Mouse (Mus musculus) midbrain, embryonic 14.5 days (tissue): ENCODE data around the gene Ccdc169. TPM values are rescaled to one million over a fixed set of nuclear protein-coding genes. Genes with fewer than 3 reads are reported as not detected.
A peak's percentile ranks its signal among the peaks of the same experiment; 100 is the strongest.

Source experiments
- ATAC-seq: fragments of 200-750 bp; cut with Nextera tagmentation; 2 replicates; pipeline ENCODE4 v1.8.0; 2017; ENCODE audit warnings: moderate number of reproducible peaks, moderate library complexity; ENCODE audit not compliant: low FRiP score, low TSS enrichment
- DNase-seq: peaks from one replicate; pipeline ENCODE4 v3.0.0-alpha.2; 2015
- H3K27ac ChIP-seq: fragments of 300-500 bp; sonication (generic); replicated peaks from 2 replicates; pipeline ENCODE4 v1.5.1; 2014; ENCODE audit warnings: mild to moderate bottlenecking, low read depth, low read length, moderate library complexity
- H3K27me3 ChIP-seq: fragments of 300-500 bp; sonication (generic); 2 replicates; pipeline ENCODE4 v1.6.1; 2014; ENCODE audit warnings: low read length, control low read depth, mixed read lengths; ENCODE audit not compliant: control insufficient read depth, insufficient read depth
- H3K36me3 ChIP-seq: fragments of 300-500 bp; sonication (generic); 2 replicates; pipeline ENCODE4 v1.6.1; 2014; ENCODE audit warnings: low read length, control low read depth; ENCODE audit not compliant: control insufficient read depth, insufficient read depth
- H3K4me1 ChIP-seq: fragments of 300-500 bp; sonication (generic); 2 replicates; pipeline ENCODE4 v1.6.1; 2014; ENCODE audit warnings: mild to moderate bottlenecking, antibody characterized with exemption, low read length, control low read depth; ENCODE audit not compliant: control insufficient read depth, insufficient read depth
- H3K4me2 ChIP-seq: fragments of 300-500 bp; sonication (generic); 2 replicates; pipeline ENCODE4 v1.6.1; 2014; ENCODE audit warnings: mild to moderate bottlenecking, low read length, moderate library complexity
- H3K4me3 ChIP-seq: fragments of 300-500 bp; sonication (generic); replicated peaks from 2 replicates; pipeline ENCODE4 v1.5.1; 2014; ENCODE audit warnings: low read depth, low read length
- H3K9ac ChIP-seq: fragments of 300-500 bp; sonication (generic); replicated peaks from 2 replicates; pipeline ENCODE4 v1.6.1; 2014; ENCODE audit warnings: mild to moderate bottlenecking, low read length, moderate library complexity
- H3K9me3 ChIP-seq: fragments of 300-500 bp; sonication (generic); 2 replicates; pipeline ENCODE4 v1.6.1; 2016; ENCODE audit warnings: low read length, control low read depth, mixed read lengths; ENCODE audit not compliant: control insufficient read depth
- WGBS: fragments of 180-500 bp; shearing (Covaris S2); extraction: QIAGEN DNeasy Blood & Tissue Kit; methylation state at CpG from one replicate; pipeline ENCODE4 v1.1.7; 2014; 5-methylcytosine and 5-hydroxymethylcytosine counted together
- polyA plus RNA-seq: library from polyadenylated mRNA; unstranded; fragments of >200 nt; fragmentation: Nextera tagmentation; extraction: Ambion mirVana; gene quantifications from 2 replicates; pipeline ENCODE4 v1.2.1, GENCODE M21; 2014

Ccdc169 gene
- polyA plus RNA-seq, 1 experiment from 2014 or later, result 0.12 TPM

DNA sequence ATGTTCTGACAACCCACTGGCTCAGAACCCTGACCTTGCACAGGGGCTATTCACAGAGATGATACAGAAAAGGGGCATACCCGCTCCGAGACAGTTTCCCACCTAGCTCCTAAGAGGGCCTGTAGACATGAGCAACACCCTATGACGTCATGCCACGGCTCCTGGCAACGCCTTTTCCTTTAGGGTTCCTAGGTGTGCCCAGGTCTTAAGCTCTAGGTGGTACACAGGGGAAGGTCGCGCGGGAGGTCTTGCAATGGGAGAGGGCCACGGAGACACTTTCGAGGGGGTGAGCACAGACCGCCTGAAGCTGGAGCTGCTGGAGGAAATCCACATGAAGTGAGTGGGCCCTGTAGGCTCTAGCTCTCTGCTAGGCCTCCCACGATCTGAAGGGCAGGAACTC is 2.7 kb downstream of the Ccdc169 start:
- no peaks in the 10 kb centered on the region for H3K4me1 ChIP-seq
- no peaks in the 10 kb centered on the region for H3K27me3 ChIP-seq
- WGBS, result 97% methylated on average over 12 of the region's 12 CpGs
- no peak overlapping the region for H3K9ac ChIP-seq
- no peak overlapping the region for H3K4me2 ChIP-seq
- H3K4me3 ChIP-seq, result no peak overlapping the region
- H3K36me3 ChIP-seq, result peaks cover 23% of the 10 kb centered on the region
- no peak for ATAC-seq
- no peak for DNase-seq
- no peaks in the 10 kb centered on the region for H3K9me3 ChIP-seq
- H3K27ac ChIP-seq, result no peak overlapping the region

DNA sequence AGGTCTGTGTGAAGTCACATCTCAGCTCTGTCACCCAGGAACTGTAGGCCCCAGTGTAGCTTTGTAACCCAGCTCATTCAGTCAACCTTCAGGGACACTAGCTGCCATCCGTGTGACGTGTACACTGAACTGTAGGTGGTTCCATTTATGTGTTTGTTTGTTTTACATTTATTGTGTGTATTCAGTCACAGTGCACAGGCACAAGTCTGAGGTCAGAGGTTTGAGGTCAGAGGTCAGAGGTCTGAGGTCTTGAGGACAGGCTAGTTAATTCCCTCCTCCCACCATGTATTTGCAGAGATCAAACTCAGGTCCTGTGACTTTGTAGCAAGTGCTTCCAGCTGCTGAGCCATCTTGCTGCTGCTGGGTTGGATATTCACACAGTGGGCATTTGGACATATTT is 4.3 kb downstream of the Ccdc169 start:
- WGBS, result 89% methylated on average over 2 of the region's 2 CpGs
- no peaks in the 10 kb centered on the region for H3K9me3 ChIP-seq
- H3K27ac ChIP-seq, result no peak overlapping the region
- no peak overlapping the region for H3K9ac ChIP-seq
- no peak overlapping the region for H3K4me2 ChIP-seq
- H3K4me1 ChIP-seq, result no peaks in the 10 kb centered on the region
- no peaks in the 10 kb centered on the region for H3K27me3 ChIP-seq
- ATAC-seq (no peak), DNase-seq (no peak)
- H3K4me3 ChIP-seq, result no peak overlapping the region
- peaks cover 10% of the 10 kb centered on the region for H3K36me3 ChIP-seq

DNA sequence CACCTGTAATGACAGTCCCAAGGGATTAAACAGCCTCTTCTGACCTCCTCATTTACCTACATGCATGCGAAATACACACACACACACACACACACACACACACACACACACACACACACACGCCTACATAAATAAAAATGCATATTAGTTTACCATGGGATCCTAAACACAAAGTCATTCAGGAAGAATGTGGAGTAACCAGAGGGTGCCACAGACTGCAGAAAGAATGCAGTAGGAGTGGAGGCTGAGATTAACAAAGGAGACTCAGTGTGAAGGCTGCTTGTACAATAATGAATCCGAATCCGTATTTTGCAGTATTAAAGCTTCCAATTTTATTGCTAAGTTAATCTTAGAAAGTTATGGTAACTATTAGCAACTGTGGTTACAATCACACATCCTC is 7.8 kb downstream of the Ccdc169 start:
- WGBS, result 66% methylated on average over 4 of the region's 4 CpGs
- H3K36me3 ChIP-seq, result no peaks in the 10 kb centered on the region
- H3K9me3 ChIP-seq, result no peaks in the 10 kb centered on the region
- H3K27me3 ChIP-seq, result no peaks in the 10 kb centered on the region
- no peak overlapping the region for H3K4me3 ChIP-seq
- no peak overlapping the region for H3K4me2 ChIP-seq
- DNase-seq, result no peak
- H3K4me1 ChIP-seq, result no peaks in the 10 kb centered on the region
- ATAC-seq, result no peak
- no peak overlapping the region for H3K27ac ChIP-seq
- no peak overlapping the region for H3K9ac ChIP-seq

DNA sequence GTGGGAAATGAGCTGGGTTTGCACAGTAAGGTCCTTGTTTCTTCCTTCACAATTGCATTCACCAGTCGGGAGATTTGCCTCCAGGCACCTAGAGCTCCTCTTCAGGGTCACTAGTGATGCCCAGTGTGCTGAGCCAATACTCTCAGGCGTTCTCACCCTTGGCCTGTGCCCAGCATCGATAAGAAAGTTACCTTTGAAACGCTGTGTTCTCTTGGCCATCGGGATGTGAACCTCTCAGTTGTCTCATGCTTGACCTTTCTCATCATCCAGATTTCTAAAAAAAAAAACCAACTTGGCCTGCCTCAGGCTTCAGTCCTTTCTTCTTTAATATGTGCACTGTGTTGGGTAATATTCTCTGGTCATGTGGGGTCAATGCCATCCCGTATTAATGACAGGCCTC is 9.3 kb downstream of the Ccdc169 start:
- DNase-seq (no peak), ATAC-seq (no peak)
- Histone ChIP-seq H3K4me3 (no peak overlapping the region), H3K4me2 (no peak overlapping the region), H3K9ac (no peak overlapping the region), H3K9me3 (no peaks in the 10 kb centered on the region), H3K27ac (no peak overlapping the region), H3K4me1 (no peaks in the 10 kb centered on the region), H3K36me3 (no peaks in the 10 kb centered on the region), H3K27me3 (no peaks in the 10 kb centered on the region)
- 85% methylated on average over 6 of the region's 6 CpGs for WGBS

DNA sequence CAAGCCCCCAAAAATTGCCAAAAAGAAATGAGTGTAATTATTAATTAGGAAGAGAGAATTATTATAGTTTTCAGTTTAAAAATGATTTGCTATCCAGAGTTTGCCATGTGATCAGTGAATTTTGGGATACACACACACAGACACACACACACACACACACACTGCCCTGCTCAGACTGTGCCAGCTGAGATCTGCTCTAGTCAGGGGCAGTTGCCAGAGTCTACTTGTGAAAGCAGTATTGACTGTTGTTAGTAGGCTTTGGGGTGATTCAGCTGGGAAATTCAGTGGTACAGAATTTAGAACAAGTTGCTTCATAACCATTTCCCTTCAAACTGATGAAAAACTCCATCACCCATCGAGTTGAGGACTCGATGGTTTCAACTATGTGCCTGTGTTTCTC is 10.0 kb downstream of the Ccdc169 start:
- DNase-seq, result no peak
- no peak for ATAC-seq
- H3K4me2 ChIP-seq, result no peak overlapping the region
- no peak overlapping the region for H3K9ac ChIP-seq
- H3K36me3 ChIP-seq, result no peaks in the 10 kb centered on the region
- no peak overlapping the region for H3K4me3 ChIP-seq
- no peaks in the 10 kb centered on the region for H3K4me1 ChIP-seq
- no peak overlapping the region for H3K27ac ChIP-seq
- WGBS, result 95% methylated on average over 2 of the region's 2 CpGs
- H3K27me3 ChIP-seq, result no peaks in the 10 kb centered on the region
- no peaks in the 10 kb centered on the region for H3K9me3 ChIP-seq

DNA sequence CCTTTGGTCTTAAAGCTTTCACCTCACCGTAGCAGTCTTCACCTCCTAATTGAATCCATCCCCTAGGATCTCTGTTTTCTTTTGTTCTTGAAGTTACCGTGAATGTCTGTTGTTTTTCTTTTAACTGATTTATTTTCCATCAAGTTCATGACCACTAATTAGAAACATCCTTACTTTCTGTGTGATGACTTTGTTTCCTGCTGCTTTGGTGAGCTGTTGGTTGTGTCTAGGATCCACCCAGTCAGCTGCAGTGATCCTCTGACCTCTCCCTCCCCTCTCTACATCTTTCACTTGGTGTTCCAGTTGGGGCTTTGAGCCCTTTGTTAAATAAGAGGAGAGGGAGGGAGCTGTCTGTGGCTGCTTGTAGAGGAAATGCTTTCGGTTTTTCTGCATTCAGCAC is 11.0 kb downstream of the Ccdc169 start:
- 33% methylated on average over 3 of the region's 3 CpGs for WGBS
- no peaks in the 10 kb centered on the region for H3K36me3 ChIP-seq
- no peaks in the 10 kb centered on the region for H3K4me1 ChIP-seq
- H3K9me3 ChIP-seq, result no peaks in the 10 kb centered on the region
- H3K4me2 ChIP-seq, result no peak overlapping the region
- no peak overlapping the region for H3K27ac ChIP-seq
- no peak overlapping the region for H3K9ac ChIP-seq
- ATAC-seq, result no peak
- no peak overlapping the region for H3K4me3 ChIP-seq
- no peak for DNase-seq
- H3K27me3 ChIP-seq, result no peaks in the 10 kb centered on the region

DNA sequence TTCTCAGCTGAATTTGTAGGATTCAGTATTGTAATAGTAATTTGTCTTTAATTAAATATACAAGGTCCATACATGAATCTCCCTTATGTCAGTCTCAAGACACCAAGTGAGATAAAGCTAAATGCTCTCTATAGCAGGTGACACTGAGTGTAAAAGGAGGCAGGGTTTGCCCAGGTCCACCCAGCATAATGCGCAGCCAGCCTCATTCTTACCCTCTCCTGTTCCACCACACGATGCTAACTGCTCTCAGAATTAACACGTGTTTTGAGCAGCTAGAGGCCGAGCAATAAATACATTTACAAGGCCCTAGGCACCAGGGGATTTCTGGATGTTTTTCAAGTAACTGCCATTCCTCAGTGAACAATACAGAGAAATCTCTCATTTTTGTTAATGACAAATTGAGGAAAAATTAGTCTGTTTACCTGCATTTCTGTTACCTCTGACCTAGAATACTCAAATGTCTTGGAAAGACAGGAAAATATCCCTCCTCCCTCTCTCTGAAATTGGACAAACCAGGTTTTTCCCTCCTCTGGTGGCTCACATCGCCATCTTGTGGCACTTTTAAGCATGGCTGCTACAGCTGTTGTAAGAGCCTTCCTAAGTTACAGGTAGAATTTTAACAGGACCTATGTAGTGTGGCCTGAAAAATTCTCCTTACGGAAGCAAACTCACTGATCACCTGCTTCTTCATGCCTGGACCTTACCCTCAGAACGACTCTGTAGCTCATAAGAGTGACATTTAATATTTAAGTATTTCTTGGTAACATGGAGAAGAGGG is 14.7 kb downstream of the Ccdc169 start:
- no peak overlapping the region for H3K4me2 ChIP-seq
- no peaks in the 10 kb centered on the region for H3K36me3 ChIP-seq
- H3K4me1 ChIP-seq, result no peaks in the 10 kb centered on the region
- H3K9ac ChIP-seq, result no peak overlapping the region
- peak; percentile 89 for DNase-seq
- H3K9me3 ChIP-seq, result no peaks in the 10 kb centered on the region
- no peak for ATAC-seq
- no peak overlapping the region for H3K4me3 ChIP-seq
- no peak overlapping the region for H3K27ac ChIP-seq
- no peaks in the 10 kb centered on the region for H3K27me3 ChIP-seq
- 43% methylated on average over 7 of the region's 7 CpGs for WGBS

DNA sequence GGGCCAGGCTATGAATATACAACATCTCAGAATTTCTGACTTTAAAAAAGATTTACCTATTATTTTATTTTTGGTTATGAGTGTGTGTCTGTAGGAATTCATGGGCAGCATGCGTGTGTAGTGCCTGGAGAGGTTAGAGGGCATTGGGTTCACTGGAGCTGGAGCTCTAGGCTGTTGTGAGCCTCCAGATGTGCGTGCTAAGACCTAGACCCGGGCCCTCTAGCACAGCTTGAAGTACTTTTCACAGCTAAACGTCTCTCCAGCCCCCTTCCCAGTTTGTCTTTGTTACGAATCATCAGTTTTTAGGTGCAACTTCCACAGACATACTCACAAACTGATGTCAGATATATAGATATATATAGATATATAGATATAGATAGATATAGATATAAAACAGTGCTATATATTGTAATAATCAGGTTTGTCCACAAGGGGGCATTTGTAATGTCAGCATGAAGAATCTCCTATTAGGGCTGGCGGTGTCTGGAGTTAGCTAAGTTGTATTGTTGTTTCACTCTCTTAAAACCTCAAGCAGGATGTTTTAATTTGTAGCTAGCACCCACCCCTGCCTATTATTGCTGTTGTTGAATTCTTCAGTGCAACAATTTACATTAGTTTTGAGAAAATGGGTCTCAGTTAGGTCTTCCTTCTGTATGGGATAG is 15.7 kb downstream of the Ccdc169 start:
- Histone ChIP-seq H3K9ac (no peak overlapping the region), H3K27ac (no peak overlapping the region), H3K4me2 (no peak overlapping the region), H3K27me3 (no peaks in the 10 kb centered on the region), H3K9me3 (no peaks in the 10 kb centered on the region), H3K36me3 (no peaks in the 10 kb centered on the region), H3K4me3 (no peak overlapping the region), H3K4me1 (0 out of 2 replicates have a peak, but pooled peaks cover 7% of the 10 kb centered on the region)
- DNase-seq (peak; percentile 84), ATAC-seq (no peak; the same call in 1 of the 2 replicates)
- 68% methylated on average over 6 of the region's 6 CpGs for WGBS

DNA sequence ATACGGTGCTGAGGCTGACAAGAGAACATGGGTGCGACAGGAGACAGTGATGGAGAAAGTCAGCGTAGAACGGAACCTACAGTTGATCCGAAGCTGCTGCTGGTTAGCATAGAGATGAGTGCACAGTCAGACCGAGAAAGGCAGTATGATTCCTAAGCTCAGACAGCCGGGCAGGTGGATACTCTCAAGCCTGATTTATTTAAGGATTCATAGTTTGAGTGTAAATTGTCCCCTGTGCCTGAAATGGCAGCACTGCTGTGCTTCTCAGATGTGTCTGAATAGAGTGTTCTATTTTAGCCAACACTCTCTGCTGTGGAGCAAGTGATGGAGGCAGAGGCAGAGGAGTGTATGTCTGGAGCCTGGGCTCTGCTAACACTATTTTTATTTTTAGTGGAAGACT is 17.0 kb downstream of the Ccdc169 start:
- no peak overlapping the region for H3K4me2 ChIP-seq
- no peak overlapping the region for H3K27ac ChIP-seq
- H3K4me3 ChIP-seq, result no peak overlapping the region
- WGBS, result 89% methylated on average over 7 of the region's 7 CpGs
- 0 out of 2 replicates have a peak, but pooled peaks cover 7% of the 10 kb centered on the region for H3K4me1 ChIP-seq
- no peaks in the 10 kb centered on the region for H3K9me3 ChIP-seq
- no peak for ATAC-seq
- no peak overlapping the region for H3K9ac ChIP-seq
- H3K36me3 ChIP-seq, result no peaks in the 10 kb centered on the region
- no peak for DNase-seq
- no peaks in the 10 kb centered on the region for H3K27me3 ChIP-seq
